Mouse (Mus musculus) spleen, adult 2 months (tissue): ENCODE data around the gene Zfr. TPM values are rescaled to one million over a fixed set of nuclear protein-coding genes. Genes with fewer than 3 reads are reported as not detected.
"Not testable (repeated sequence)": the region's sequence is repeated elsewhere in the genome, so short reads cannot be mapped to it uniquely, and the experiment has no call there.

Experiments used
- DNase-seq, 2 experiments: peaks; one replicate each; pipeline versions ENCODE4 v3.0.0 to v3.0.0-alpha.2; 2012 to 2021; ENCODE audit warnings: low spot score in 2 of 2, low read depth in 1 of 2
- H3K27ac ChIP-seq: fragments of 200-500 bp; 2 replicates; pipeline ENCODE4 v1.5.1; 2012; ENCODE audit warnings: low read length, inconsistent platforms; ENCODE audit not compliant: insufficient read depth
- H3K27me3 ChIP-seq: fragments of 200-500 bp; 2 replicates; pipeline ENCODE4 v1.6.1; 2012; ENCODE audit warnings: mild to moderate bottlenecking, moderate library complexity, low read length, inconsistent platforms; ENCODE audit not compliant: control insufficient read depth, insufficient read depth
- H3K36me3 ChIP-seq: fragments of 200-500 bp; 2 replicates; pipeline ENCODE4 v1.6.1; 2012; ENCODE audit warnings: mild to moderate bottlenecking, low read length, inconsistent platforms; ENCODE audit not compliant: control insufficient read depth, insufficient read depth
- H3K4me1 ChIP-seq: fragments of 200-500 bp; 2 replicates; pipeline ENCODE4 v1.6.1; 2011; ENCODE audit warnings: inconsistent platforms; ENCODE audit not compliant: control insufficient read depth, insufficient read depth, insufficient read length
- H3K4me3 ChIP-seq: fragments of 200-500 bp; 2 replicates; pipeline ENCODE4 v1.5.1; 2011; ENCODE audit warnings: mild to moderate bottlenecking, inconsistent platforms; ENCODE audit not compliant: insufficient read depth, insufficient read length; ENCODE audit errors: extremely low read depth
- CTCF ChIP-seq: fragments of 200-500 bp; IDR thresholded peaks from 2 replicates; pipeline ENCODE4 v1.5.1; 2011; ENCODE audit warnings: mild to moderate bottlenecking, inconsistent platforms; ENCODE audit not compliant: insufficient read depth, insufficient read length, insufficient replicate concordance; ENCODE audit errors: extremely low read depth
- POLR2A ChIP-seq: fragments of 200-500 bp; IDR thresholded peaks from 2 replicates; pipeline ENCODE4 v1.6.1; 2011; ENCODE audit warnings: low read depth, low read length, inconsistent platforms
- WGBS: fragments of 180-500 bp; shearing (Covaris S2); methylation state at CpG from one replicate; pipeline ENCODE4 v1.1.7; 2018; 5-methylcytosine and 5-hydroxymethylcytosine counted together
- polyA plus RNA-seq: library from polyadenylated mRNA; depleted of rRNA; stranded (reverse); fragments of >200 nt; gene quantifications from 2 replicates; pipeline ENCODE4 v1.2.3, GENCODE M21; 2012

Zfr gene
- polyA plus RNA-seq, 1 experiment: 77.2 TPM

GRCm38 (mm10) chr15:12215415-12215718 is 97.7 kb downstream of the Zfr start:
- Histone ChIP-seq H3K27me3 (no peaks in the 10 kb centered on the region), H3K4me3 (no peak overlapping the region), H3K27ac (no peak overlapping the region), H3K36me3 (no peaks in the 10 kb centered on the region), H3K4me1 (peaks cover 16% of the 10 kb centered on the region; the same call in 1 of the 2 replicates)
- WGBS: 98% methylated on average over 5 of the region's 5 CpGs
- DNase-seq: no peak
- TF ChIP-seq POLR2A (no peak), CTCF (no peak)

GRCm38 (mm10) chr15:12216119-12216518 is 98.5 kb downstream of the Zfr start:
- Histone ChIP-seq H3K36me3 (no peaks in the 10 kb centered on the region), H3K27me3 (no peaks in the 10 kb centered on the region), H3K4me1 (peaks cover 17% of the 10 kb centered on the region; the same call in 1 of the 2 replicates), H3K4me3 (no peak overlapping the region), H3K27ac (no peak overlapping the region)
- no peak for TF ChIP-seq CTCF
- no peak for TF ChIP-seq POLR2A
- 65% methylated on average over 8 of the region's 8 CpGs for WGBS
- no peak for DNase-seq

GRCm38 (mm10) chr15:12216798-12217197 is 99.2 kb downstream of the Zfr start:
- H3K4me1 ChIP-seq: peaks cover 15% of the 10 kb centered on the region; the same call in 1 of the 2 replicates
- no peaks in the 10 kb centered on the region for H3K36me3 ChIP-seq
- DNase-seq: no peak
- TF ChIP-seq CTCF (no peak), POLR2A (no peak)
- H3K4me3 ChIP-seq: no peak overlapping the region
- H3K27me3 ChIP-seq: no peaks in the 10 kb centered on the region
- H3K27ac ChIP-seq: no peak overlapping the region
- 19% methylated on average over 13 of the region's 13 CpGs for WGBS

- not testable (repeated sequence) for DNase-seq, H3K4me3 ChIP-seq, H3K36me3 ChIP-seq, H3K27me3 ChIP-seq, H3K27ac ChIP-seq
- 83% methylated on average over 3 of the region's 3 CpGs for WGBS
- peaks cover 16% of the 10 kb centered on the region; the same call in 1 of the 2 replicates for H3K4me1 ChIP-seq
These were observed 99.7 kb downstream of the Zfr start for GRCm38 (mm10) chr15:12217332-12217731.

- WGBS: 81% methylated on average over 5 of the region's 5 CpGs
- H3K27me3 ChIP-seq: no peaks in the 10 kb centered on the region
- DNase-seq: no peak
- TF ChIP-seq CTCF: no peak
- TF ChIP-seq POLR2A: no peak
- H3K27ac ChIP-seq: no peak overlapping the region
- H3K36me3 ChIP-seq: no peaks in the 10 kb centered on the region
- peaks cover 16% of the 10 kb centered on the region; the same call in 1 of the 2 replicates for H3K4me1 ChIP-seq
- no peak overlapping the region for H3K4me3 ChIP-seq
These were observed 100.2 kb downstream of the Zfr start for GRCm38 (mm10) chr15:12217849-12218248.

- Histone ChIP-seq H3K4me1 (peaks cover 16% of the 10 kb centered on the region; the same call in 1 of the 2 replicates), H3K27me3 (no peaks in the 10 kb centered on the region), H3K27ac (no peak overlapping the region), H3K4me3 (no peak overlapping the region), H3K36me3 (no peaks in the 10 kb centered on the region)
- DNase-seq: no peak
- TF ChIP-seq POLR2A: no peak
- WGBS: 88% methylated on average over 11 of the region's 11 CpGs
These were observed 101.2 kb downstream of the Zfr start for GRCm38 (mm10) chr15:12218583-12219382.

- Histone ChIP-seq H3K27me3 (no peaks in the 10 kb centered on the region), H3K4me3 (no peak overlapping the region), H3K36me3 (no peaks in the 10 kb centered on the region), H3K4me1 (peaks cover 18% of the 10 kb centered on the region; the same call in 1 of the 2 replicates), H3K27ac (no peak overlapping the region)
- DNase-seq: no peak
- TF ChIP-seq POLR2A (no peak), CTCF (no peak)
- whole genome bisulfite sequencing: 93% methylated on average over 13 of the region's 13 CpGs
These were observed 103.5 kb downstream of the Zfr start for GRCm38 (mm10) chr15:12221131-12221530.
